Mouse (Mus musculus) erythroid progenitor cell, adult 5-6 weeks (primary cell): ENCODE data around the gene Dnm1. TPM values are rescaled to one million over a fixed set of nuclear protein-coding genes. Genes with fewer than 3 reads are reported as not detected.
A peak's percentile ranks its signal among the peaks of the same experiment; 100 is the strongest.
"Not testable (repeated sequence)": the region's sequence is repeated elsewhere in the genome, so short reads cannot be mapped to it uniquely, and the experiment has no call there.

Experiments
- ATAC-seq: replicated peaks from 2 replicates; pipeline ENCODE4 v1.8.0; 2016; ENCODE audit warnings: moderate number of reproducible peaks, mild to moderate bottlenecking, moderate TSS enrichment, inconsistent platforms; ENCODE audit not compliant: poor library complexity, low FRiP score, severe bottlenecking
- total RNA-seq, 2 experiments: library from RNA; stranded (forward) in 1 of 2; stranded (reverse) in 1 of 2; fragments of 150-400 nt in 1 of 2; fragments of 186-747, 209-891 nt in 1 of 2; gene quantifications; 2 replicates each; pipeline versions ENCODE4 v1.2.3 to v1.2.4; 2015 to 2017; ENCODE audit warnings: low replicate concordance in 2 of 2

Dnm1 gene
- total RNA-seq, 2 experiments from 2014 or later = not detected

DNA sequence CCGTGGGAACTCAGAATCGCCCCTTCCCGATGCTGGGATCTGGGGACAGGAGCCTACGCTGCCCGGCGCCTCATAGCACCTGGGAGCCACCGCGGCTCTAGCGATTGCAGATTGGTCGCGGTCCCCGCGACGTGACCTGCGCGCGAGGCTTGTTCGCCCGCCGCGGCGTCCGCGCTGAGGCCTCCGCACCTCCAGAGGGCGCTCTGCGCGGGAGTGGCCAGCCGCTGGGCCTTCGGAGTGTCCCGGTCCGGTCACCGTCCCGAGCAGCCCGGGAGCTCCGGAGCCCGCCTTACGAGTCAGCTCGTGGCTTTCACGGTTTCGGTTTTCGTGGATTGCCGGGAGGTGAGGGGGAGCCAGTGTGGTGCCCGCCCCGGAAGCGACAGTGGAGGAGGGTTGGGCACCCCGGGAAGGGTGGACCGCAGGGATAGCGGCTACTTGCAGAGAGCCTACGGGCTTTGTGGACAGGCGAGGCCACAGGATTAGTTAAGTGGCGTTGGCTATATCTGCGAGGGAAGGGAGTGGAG lies 9.7 kb upstream of the Dnm1 start:
- ATAC-seq = peak; percentile 76

GRCm38 (mm10) chr2:32362274-32362673 lies 9.1 kb upstream of the Dnm1 start:
- not testable (repeated sequence) for ATAC-seq

DNA sequence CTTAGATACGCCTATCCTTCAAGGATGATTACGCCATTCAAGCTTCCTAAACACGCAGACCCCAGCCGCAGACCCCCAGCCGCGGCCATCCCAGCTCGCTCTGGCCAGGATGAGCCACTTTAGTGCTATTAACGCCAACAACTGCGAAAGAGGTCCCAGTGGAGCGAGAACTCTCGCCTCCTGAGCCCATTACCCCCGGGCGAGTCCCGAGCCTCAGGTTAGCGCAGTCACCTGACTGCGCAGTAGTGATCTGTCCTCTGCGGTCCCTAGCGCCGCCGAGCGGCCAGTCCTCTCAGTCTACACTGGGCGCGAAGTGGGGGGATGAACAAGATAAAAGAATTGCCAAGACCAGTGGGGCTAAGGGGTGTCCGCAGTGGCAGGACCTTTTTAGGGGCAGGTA lies 8.3 kb upstream of the Dnm1 start:
- ATAC-seq = peak; percentile 74

DNA sequence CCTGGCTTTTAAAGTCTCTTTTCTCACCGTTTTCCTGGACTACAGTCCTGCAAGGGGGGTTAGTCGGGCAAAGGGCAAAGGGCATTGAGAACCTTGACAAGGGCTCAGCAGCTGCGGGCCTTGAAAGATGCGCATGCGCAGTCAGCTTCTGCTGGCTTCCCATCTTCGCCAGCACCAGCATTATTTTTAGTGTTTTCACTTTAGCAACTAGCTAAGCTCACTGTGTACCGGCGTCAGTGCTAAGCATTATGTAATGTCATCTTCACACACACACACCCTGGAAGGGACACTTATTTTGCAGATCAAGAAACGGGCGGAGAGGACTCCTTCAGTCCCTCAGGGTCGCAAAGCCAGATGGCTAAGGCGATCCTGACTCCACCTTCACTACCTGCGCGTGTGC lies 7.6 kb upstream of the Dnm1 start:
- ATAC-seq = peak; percentile 12; the same call in 1 of the 2 replicates

DNA sequence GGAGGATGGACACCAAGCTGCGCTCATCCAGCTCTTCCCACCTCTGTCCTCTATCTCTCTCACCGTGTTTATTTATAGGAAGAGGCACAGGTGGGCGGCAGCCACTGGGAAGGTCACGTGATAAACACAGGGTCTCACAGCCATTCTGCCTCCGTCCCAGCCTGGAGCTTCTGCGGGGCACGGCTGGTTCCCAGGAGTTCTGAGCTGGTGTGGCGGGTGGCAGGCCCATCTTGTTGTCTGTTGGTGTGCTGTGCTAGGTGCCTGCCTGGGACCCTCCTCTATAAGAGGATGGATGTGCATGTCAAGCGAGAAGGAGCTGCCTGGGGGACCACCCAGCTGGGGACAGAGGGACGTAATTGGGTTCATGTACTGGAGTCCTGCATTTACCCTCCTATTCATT lies 5.2 kb upstream of the Dnm1 start:
- ATAC-seq = no peak

- no peak for ATAC-seq
Observed at GRCm38 (mm10) chr2:32357710-32358109, 4.6 kb upstream of the Dnm1 start.

GRCm38 (mm10) chr2:32356216-32356615 lies 3.1 kb upstream of the Dnm1 start:
- no peak for ATAC-seq

DNA sequence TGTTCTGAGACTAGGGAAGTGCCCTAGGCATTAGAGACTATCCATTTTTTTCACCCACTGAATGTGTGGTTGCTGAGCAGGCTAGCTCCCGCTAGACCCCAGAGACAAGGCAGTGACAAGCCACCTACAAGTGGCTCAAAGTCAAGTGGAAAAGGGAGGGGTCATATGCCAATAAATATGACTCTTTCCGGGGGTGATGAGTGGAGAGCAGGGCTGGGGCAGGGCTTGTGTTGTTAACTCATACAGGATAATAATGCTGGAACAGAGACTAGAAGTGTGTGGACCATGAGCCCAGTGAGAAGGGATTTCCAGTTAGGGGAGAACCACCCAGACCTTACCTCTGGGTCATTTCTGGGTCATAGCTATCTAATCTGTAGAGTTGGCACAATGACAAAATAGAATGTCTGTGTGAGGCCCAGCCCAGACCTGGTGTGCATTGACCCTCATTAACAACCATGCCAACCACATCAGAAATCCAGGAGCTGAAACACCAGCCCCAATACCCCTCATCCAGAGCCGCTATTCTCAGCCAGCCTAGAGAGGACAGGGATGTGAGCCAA lies 1.3 kb upstream of the Dnm1 start:
- ATAC-seq = no peak

- ATAC-seq = no peak
Observed at GRCm38 (mm10) chr2:32353836-32354235, 698 bp upstream of the Dnm1 start.

DNA sequence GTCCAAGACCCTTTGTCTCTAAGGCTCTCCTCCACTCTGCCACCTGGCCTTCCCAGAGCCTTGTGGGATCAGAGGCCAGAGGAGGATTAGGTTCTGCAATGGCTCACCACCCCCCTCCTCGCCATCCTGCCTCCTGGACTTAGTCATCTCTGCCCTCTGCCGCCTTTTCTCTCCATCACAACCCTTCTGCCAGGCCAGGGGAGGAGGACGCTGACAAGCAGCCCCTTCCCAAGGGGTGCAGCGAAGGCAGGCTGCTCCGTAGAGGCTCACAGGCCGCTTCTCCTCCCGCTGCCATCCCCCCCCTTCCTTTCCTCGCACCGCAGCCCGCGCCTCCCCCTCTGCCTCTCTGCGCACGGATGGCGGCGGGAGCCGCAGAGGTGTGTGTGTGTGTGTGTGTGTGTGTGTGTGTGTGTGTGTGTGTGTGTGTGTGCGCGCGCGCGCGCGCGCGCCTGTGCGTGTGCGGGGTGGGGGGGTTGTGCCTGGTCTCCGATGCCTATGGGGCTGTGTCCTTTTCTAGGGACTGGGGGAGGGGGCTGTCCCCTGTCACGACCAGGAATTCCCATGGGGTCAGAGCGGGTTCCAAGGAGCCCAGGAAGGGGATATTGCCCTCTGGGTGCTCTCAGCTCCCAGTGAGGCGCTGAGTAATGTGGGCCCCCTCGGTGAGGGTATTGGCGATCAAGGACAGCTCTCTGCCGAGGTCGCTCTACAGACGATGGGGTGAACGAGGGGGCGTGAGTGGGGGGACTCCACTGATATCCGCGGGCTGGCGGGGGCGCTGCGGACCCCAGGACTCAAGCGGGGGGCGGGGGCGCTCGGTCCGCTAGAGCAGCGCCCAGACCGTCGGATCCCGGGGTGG lies 759 bp downstream of the Dnm1 start, which contains the start of gene Ciz1:
Gene Ciz1 (plus strand): TSS at position 177 of the 856 bp plus-strand sequence.
- ATAC-seq = no peak

- no peak for ATAC-seq
Observed at GRCm38 (mm10) chr2:32351471-32351961, 1.6 kb downstream of the Dnm1 start.

- no peak for ATAC-seq
Observed at GRCm38 (mm10) chr2:32350471-32351051, 2.6 kb downstream of the Dnm1 start.

GRCm38 (mm10) chr2:32349625-32350255 lies 3.4 kb downstream of the Dnm1 start:
- no peak for ATAC-seq

DNA sequence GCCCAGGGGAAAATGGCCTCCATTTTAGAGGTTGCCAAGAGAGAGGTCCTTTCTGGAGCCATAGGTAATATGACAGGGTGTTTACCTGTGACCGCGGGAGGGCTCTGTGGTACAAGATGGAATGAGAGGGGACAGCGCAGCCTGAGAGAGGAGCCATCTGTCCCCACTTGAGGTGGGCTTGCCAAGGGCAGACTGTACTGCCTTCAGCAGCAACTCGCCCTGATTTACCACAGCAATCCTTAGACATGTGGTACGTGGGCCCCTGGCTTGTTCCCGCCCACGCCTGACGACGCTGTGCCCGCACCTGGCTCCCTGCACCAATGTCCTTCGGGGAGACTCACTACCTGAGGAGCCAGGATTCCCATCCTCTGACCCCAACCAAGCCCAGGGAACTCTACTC lies 4.8 kb downstream of the Dnm1 start:
- ATAC-seq = no peak

DNA sequence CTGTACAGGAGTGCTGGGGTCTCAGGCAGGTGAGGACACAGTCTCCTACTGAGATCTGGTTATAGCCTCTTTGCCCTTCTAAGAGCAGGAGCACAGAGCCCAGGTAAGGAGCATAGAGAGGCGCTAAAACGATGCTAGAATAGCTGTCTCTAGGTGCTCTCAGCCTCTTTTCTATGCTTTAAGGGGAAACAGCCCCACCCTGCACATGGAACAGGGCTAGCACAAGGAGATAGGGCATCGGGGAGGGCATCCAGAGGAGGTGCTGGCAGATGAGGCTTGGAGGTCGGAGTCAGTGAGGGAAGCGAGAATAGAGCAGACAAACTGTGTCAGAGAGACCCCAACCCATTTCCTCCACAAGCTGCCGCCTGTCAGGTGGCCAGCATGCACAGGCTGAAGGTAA lies 6.1 kb downstream of the Dnm1 start:
- ATAC-seq = no peak

DNA sequence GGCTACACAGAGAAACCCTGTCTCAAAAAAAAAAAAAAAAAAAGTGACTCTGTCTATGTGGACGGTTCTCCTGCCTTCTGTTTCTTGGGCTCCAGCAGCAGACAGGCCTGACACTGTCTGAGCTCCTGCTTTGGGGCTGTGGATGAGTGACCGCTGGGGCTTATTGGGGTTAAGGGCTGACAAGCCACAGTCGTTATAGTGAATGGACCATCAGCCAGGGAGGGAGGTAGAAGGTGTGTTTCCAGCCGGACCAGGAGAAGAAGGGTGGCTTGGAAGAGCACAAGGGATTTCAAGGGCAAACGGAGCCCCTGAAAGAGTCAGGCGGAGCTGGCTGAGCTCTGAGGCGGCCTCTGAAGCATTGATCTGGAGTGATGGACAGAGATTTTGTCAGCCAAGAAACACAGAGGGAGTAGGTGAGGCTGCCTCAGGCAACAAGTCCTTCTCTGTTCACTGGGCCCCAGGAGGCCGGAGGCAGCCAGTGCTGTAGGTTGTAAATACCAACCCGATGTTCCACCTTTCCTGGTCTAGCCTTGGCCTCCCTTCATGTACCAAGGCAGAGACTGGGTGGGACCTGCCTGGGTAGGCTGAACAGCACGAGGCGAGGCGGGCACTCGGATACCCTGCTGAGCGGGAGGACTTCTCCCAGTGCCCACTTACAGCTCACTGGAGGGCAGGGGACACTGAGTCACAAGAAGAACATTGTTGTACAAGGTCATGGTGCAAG lies 8.4 kb downstream of the Dnm1 start:
- no peak for ATAC-seq

- ATAC-seq = no peak
Observed at GRCm38 (mm10) chr2:32344056-32344455, 9.1 kb downstream of the Dnm1 start.

- no peak for ATAC-seq
Observed at GRCm38 (mm10) chr2:32343351-32343671, 9.8 kb downstream of the Dnm1 start.

DNA sequence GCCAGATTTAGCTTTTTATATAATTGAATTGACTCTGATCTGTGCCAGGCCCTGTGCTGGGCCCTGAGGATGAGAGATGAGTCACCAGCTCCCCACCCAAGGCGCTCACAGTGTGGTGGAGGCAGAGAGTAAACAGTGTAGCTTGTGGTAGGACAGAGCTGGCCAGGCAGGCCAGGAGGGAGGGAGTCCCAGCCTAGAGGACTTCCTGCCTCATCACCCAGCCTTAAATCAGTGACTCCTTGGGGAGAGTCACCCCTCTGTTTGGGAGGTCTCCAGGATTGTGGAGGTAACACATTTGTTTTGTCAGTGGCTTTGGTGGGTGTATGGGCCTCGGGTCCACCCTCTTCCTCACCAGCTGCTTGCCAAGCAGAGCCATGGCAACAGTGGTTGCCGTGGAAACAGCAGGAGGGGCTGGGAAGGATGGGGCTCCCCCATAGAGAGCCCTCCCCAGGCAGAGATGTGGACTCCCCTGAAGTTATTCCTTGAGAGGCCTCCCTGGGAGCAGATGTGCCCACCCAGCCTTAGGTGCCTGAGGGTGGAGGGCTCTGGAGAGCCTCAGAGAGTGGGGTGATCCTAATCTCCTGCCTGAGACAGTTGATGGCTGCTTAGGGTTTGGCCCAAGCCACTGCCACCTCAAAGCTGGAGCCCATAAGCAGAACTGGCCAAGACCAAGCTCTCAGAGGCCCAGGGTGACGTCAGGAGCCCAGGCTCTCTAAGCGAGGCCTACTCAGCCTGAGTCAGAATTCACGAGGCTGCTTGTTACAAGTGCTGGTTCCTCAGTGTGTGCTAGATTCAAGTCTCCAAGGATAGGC lies 10.4 kb downstream of the Dnm1 start:
- no peak for ATAC-seq
